Mouse (Mus musculus) adrenal gland, postnatal 36 days (tissue): ENCODE measurements around the gene Slc2a2. TPM values are rescaled to one million over a fixed set of nuclear protein-coding genes. Genes with fewer than 3 reads are reported as not detected.
"Not testable (repeated sequence)": the region's sequence is repeated elsewhere in the genome, so short reads cannot be mapped to it uniquely, and the experiment has no call there.

Experiments used
- DNase-seq, 2 experiments: peaks; one replicate each; pipeline ENCODE4 v3.0.0; 2021; ENCODE audit warnings: mixed read lengths in 1 of 2
- total RNA-seq, 2 experiments: library from RNA; stranded (reverse); gene quantifications; 2 replicates each; pipeline ENCODE4 v1.2.3; 2021

The Slc2a2 gene
- total RNA-seq, 2 experiments from 2014 or later, result not detected

DNA sequence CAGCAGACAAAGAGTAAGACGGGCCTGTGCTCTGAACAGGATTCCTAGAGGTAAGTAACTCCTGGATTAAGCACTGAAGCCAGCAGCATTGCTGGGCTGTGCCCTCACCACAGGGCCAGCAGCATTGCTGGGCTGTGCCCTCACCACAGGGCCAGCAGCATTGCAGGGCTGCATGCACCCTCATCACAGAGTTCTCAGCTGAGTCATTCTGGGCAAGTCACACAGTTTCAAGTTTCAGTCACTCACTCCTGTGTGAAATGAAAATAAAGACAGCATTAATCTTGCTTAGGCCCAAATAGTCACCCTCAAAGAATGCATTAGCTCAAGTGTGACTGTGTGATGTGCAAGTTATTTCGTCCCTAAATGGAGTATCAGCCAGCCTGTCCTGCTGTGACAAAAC, 37.0 kb downstream of the Slc2a2 start:
- peak in 1 of 2 experiments; percentile 2 for DNase-seq

DNA sequence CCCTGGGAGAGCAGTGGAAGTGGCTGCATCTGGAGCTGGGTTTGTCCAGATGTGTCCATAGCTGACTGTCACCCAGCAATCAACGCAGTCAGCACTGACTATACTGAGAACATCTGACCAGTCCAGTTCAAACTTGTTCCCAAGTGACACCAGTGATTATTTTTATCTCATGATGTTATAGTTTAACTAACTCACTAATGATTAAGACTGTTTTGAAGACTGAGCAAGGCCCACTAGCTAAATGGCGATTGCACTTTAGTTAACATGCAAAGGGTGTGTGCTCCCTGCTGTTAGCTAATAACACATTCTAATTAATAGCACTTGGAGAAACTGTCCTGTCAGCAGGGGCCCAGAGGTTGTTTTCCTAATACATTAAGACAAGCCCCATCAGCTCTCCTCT, 39.3 kb downstream of the Slc2a2 start:
- no peak for DNase-seq

DNA sequence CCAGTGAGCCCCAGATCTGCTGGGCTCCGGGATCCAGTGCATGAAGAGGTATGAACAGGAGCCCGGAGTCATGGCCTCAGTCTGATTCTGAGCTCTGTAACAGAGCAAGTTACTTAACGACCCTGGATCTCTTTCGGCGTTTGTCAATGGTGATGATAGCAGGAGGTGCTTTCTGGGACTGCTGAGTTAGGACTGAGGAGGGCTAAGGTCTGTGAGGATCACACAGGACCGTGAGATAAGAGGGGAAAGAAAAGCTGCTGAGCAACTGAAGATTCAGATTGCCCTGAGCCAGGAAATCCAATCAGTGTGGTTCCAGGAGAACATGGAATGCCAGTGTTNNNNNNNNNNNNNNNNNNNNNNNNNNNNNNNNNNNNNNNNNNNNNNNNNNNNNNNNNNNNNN, 42.6 kb downstream of the Slc2a2 start:
- DNase-seq, result no peak

DNA sequence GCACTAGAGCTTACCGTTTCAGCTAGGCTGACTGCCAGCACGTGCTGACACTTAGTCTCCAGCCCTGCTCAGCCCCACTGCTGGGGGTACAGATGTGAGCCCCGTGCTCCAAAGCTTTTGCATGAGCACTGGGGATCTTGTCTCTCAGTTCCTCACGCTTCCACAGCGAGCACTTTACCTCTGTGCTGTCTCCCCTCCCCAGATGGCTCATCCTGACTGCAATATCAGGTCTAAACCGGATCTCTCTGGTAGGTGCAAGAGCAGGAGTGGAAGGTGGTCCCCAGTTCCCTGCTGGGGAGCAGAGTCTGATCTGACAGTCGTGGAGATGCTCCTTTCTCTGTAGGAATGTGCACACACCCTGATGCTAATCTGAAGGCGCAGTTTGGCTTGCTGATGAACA, 45.5 kb downstream of the Slc2a2 start:
- peak in 1 of 2 experiments; percentile 1 for DNase-seq

DNA sequence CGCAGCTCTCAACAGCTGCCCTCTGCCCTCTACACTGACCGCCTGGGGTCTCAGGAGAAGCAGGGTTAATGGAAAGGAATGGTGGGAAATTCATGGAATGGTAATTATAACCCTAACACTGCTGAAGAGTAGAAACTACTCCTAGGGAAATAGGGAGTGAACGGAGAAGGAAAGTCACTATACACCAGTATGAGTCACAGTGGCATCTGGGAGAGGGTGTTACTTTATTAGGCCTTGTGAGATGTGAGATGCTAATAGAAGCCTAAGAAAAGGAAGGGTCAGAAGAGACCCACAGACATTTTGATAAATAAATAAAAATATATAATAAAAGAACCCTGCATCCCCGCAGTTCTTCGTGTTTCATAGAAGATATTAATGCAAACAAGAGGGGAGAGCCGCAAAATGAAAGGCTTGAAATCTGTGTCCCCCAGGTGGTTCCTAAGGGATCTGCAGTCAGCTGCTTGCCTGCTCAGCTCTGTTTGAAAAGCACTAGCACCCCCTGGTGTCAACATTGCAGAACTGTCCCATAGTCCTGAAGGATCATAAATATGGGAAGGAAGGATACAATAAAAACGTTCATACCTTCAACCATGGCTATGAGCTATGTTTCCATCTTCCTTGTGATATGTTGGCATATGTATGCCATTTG, 48.3 kb downstream of the Slc2a2 start:
- peak; percentile 71 to 84 for DNase-seq

DNA sequence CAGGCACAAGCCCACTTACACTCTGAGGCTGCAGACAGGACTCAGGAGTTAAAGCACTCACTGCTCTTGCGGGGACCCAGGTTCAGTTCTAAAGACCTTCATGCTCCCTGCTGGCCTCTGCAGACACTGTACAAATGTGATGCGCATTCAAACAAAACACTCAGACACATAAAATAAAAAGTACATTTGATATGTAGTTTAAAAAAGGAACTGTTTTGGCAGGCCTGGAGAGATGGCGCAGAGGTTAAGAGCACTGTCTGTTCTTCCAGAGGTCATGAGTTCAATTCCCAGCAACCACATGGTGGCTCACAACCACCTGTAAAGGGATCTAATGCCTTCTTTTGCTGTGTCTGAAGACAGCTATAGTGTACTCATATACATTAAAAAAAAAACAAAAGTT, 50.4 kb downstream of the Slc2a2 start:
- no peak for DNase-seq

DNA sequence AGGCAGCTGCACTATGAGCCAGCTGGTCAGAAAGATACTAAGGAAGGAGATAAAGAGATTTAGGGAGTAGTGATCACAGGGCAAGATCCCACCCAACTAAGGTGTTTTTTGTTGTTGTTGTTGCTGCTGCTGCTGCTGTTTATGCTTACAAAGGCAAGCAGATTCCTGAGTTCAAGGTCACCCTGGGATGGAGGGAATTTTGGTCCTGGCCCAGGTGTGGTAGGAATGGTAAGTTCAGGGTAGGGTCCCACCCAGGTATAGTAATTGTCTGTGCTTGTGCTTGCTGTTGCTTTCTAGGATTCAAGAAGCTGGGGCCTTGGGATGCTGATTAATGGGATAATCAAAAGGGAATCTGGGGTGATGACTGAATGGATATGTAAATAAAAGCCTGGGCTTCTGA, 51.3 kb downstream of the Slc2a2 start:
- DNase-seq, result no peak

DNA sequence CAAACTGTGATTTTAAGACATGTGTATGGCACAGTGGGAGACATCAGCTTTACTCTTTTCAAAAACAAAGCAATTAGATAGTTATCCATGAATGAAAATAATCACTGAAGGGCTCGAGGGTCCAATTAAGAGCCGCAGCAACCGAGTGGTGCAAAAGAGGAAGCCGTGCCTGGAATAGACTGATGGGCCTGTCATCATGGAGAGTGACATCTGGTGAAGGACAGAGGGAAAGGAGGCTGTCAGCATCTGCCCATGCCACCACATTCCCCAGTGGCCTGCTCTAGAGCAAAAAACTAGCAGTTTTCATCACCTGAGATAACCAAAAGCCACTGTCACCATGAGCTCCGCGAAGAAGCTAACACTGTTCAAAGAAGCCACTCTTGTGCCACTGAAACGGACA, 57.8 kb downstream of the Slc2a2 start:
- DNase-seq, result no peak

DNA sequence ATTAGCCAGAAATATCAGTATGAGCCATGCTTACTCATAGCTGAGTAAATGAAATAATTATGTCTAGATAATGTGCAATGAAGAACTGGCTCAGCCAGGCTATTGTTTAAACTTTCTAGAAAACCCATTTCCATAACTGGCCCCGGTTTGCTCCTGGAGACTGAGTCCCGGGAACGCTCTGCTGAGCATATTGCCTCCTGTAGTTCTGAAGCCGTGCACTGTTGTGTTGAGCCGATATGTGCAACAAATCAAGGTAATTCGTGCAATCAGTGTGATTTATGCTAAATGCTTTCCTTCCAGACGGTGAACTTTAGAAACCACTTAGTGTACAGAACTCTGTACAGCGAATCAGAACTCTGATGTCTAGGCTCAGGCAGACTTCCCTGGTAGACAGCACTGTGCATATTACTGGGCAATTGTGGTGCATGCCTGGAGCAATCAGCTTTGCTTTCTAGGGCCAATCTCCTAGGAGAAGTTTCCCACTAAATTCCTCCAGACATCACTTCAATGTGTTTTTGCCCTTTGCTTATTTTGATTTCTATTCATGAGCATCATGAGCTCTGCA, 63.6 kb downstream of the Slc2a2 start:
- DNase-seq, result no peak

DNA sequence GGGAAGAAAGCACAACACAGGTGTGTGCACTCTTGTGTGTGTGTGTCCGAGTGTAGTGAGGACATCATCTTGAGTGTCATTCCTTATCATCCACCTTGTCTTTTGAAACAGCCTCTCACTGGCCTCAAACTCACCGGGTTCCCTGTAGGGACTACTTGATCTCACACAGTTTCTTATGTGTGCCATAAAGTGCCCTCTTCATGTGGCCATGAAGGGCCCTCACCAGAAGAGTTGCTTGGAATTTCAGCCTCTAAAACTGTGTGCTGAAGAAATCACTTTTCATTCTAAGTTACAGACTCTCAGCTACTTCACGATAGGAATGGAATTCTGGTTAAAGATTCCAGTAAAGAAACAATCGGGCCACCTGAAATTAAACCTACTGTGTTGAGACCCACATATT, 69.2 kb downstream of the Slc2a2 start:
- DNase-seq, result no peak

DNA sequence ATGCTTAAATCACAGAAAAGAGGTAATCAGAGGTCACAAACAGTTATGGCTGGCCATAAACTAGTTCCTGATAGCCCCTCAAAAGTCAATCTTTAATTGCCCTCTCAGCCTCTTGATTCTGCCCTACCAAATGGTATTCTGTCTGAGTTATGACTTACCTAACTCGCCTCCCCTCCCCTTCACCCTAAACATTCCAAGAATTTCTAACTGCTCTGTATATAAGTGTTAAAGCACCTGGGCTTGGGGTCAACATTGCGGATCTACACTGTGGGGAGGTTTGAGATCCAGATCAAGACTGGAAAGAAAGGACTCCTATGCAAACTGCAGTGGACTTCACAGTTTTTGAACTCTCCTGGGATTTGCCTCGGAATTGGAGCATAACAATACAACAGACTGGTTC, 70.5 kb downstream of the Slc2a2 start:
- no peak for DNase-seq

DNA sequence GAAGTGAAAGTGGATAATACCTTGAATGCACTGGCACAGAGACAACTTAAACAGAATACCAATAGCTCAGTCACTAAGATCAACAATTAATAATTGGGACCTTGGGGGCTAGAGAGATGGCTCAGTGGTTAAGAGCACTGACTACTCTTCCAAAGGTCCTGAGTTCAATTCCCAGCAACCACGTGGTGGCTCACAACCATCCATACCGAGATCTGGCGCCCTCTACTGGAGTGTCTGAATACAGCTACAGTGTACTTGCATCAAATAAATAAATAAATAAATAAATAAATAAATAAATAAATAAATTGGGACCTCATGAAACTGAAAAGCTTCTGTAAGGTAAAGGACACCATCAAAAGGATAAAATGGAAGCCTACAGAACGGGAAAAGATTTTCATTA, 75.2 kb downstream of the Slc2a2 start:
- not testable (repeated sequence) for DNase-seq

DNA sequence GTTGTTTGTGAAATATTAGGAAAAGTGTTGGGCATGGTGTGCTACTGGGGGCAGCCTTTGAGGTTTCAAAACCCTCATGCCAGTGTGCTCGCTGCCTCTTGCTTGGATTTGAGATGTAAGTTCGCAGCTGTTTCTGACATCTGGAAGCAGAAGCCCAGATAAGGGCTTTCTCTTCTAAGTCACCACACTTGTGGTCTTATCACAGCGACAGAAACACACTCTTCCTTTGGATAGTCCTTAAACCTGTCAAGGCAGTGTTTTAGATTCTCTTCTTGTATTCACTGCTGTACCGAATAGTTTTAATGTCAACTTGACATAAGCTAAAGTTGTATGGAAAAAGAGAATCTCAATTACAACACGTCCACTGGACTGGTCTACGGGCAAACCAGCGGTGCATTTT, 77.7 kb downstream of the Slc2a2 start:
- DNase-seq, result no peak

DNA sequence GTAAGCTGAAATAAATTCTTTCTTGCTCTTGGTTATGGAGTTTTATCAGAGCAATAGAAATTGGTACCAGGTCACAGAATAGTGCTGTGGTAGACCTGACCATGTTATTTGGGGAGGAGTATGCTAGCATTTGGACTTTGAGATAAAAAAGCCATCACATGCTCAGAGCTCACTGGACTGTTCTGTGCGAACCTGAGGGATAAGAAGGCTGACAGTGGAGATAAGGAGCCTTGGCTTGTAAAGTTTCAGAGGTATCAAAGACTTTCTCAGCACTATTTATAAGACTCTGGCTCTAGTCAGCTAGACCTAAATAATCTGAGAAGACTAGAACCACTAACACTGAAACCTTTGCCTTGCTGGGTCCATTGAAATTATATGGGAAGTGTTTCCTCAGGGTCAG, 78.3 kb downstream of the Slc2a2 start:
- no peak for DNase-seq

DNA sequence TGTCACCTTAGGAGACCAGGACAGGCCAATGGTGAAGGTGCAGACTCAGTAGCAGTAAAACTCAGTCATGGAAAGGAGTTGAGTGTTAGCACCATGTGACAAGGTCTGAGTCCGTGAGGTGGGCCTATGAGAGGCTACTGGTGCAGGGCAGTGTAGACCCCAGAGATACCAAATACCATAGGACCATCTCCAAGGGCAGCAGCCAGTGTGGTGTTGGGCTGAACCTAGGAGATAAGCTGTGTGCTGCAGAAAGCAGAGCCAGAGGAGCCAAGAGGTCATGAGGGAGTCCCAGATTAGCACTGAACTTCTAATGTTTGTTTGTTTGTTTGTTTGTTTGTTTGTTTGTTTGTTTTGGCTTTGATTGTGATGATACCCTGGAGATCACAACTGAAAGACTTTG, 78.8 kb downstream of the Slc2a2 start:
- DNase-seq, result no peak

DNA sequence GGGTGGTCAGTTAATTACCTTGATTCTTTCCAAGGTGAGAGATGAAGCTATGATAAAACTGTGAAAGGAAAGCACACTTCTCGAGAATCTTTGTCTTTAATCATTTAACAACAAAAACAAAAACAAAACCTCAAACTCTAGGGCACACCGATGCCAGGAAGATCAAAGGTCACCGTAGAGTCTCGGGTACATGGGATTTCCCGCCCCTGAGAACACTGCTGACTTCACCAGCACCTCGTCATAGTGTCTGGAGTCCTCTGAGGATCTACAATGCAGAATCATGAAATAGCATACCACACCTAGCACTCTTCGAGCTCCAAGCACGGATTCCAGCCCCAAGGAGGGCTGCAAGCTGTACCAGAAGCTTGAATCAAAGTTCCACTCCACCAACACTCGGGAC, 82.8 kb downstream of the Slc2a2 start:
- no peak for DNase-seq

Other genes starting within 250 kb of the Slc2a2 start
- 1 to 10 TPM; 1.3 to 1.9 TPM for gene Eif5a2, start 83.4 kb downstream of the Slc2a2 start, total RNA-seq
- 100 to 1,000 TPM; 229 to 232 TPM for gene Rpl22l1, start 107.5 kb downstream of the Slc2a2 start, total RNA-seq
- under 1 TPM in 1 of 2 experiments, not detected in 1; 0.13 TPM for gene Gm1527, start 194.7 kb downstream of the Slc2a2 start, total RNA-seq